Mouse (Mus musculus) heart, postnatal 25 days (tissue): ENCODE results near the gene Lgals3bp. TPM values are rescaled to one million over a fixed set of nuclear protein-coding genes. Genes with fewer than 3 reads are reported as not detected.

Source experiments
- DNase-seq: peaks from one replicate; pipeline ENCODE4 v3.0.0; 2022; ENCODE audit warnings: low spot score
- intact Hi-C: fragments of 180-260 bp; cut with DNase I; formaldehyde crosslinking; loops from one replicate; pipeline ENCODE4 v1.15.1; 2025
- total RNA-seq, 2 experiments: library from RNA; stranded (reverse); gene quantifications; 2 replicates each; pipeline ENCODE4 v1.2.3; 2021

Gene Lgals3bp
- total RNA-seq, 2 experiments from 2014 or later, result 19.2 to 24.0 TPM

GRCm38 (mm10) chr11:118343629-118344028 is 58.3 kb downstream of the Lgals3bp start:
- DNase-seq, result no peak
- intact Hi-C loops, result no loop called here

Other genes starting within 250 kb of the Lgals3bp start
- gene Cyth1, start 153.5 kb downstream of the Lgals3bp start, total RNA-seq, result 10 to 100 TPM; 48.9 to 53.8 TPM
- 10 to 100 TPM; 12.0 to 14.5 TPM for gene Usp36, start 111.8 kb downstream of the Lgals3bp start, total RNA-seq
- 1 to 10 TPM in 1 of 2 experiments, under 1 TPM in 1; 0.84 to 1.1 TPM for gene Cep295nl, start 59.6 kb downstream of the Lgals3bp start, total RNA-seq
- gene Timp2, start 46.4 kb downstream of the Lgals3bp start, total RNA-seq, result 100 to 1,000 TPM; 121 to 138 TPM
- gene Cant1, start 17.0 kb upstream of the Lgals3bp start, total RNA-seq, result 10 to 100 TPM; 16.0 to 17.2 TPM
- gene C1qtnf1, start 26.1 kb upstream of the Lgals3bp start, total RNA-seq, result 10 to 100 TPM; 17.7 to 31.0 TPM
- gene Engase, start 74.7 kb upstream of the Lgals3bp start, total RNA-seq, result 1 to 10 TPM; 5.7 to 6.3 TPM